Mouse (Mus musculus) embryonic facial prominence, embryonic 11.5 days (tissue): ENCODE measurements around the gene Slc29a2. TPM values are rescaled to one million over a fixed set of nuclear protein-coding genes. Genes with fewer than 3 reads are reported as not detected.

Source experiments
- ATAC-seq: fragments of 200-750 bp; cut with Nextera tagmentation; replicated peaks from 2 replicates; pipeline ENCODE4 v1.8.0; 2017; ENCODE audit warnings: low read depth; ENCODE audit not compliant: insufficient number of reproducible peaks, low FRiP score, low TSS enrichment
- DNase-seq: peaks from one replicate; pipeline ENCODE4 v3.0.0-alpha.2; 2015; ENCODE audit warnings: low spot score
- H3K27ac ChIP-seq: fragments of 300-500 bp; sonication (generic); replicated peaks from 2 replicates; pipeline ENCODE4 v1.5.1; 2014; ENCODE audit warnings: mild to moderate bottlenecking, low read depth, low read length, control low read depth
- H3K27me3 ChIP-seq: fragments of 300-500 bp; sonication (generic); 2 replicates; pipeline ENCODE4 v1.6.1; 2014; ENCODE audit warnings: mild to moderate bottlenecking, low read length, moderate library complexity, mixed read lengths; ENCODE audit not compliant: control insufficient read depth, insufficient read depth
- H3K36me3 ChIP-seq: fragments of 300-500 bp; sonication (generic); replicated peaks from 2 replicates; pipeline ENCODE4 v1.6.1; 2014; ENCODE audit warnings: low read depth, mild to moderate bottlenecking, low read length, moderate library complexity, mixed read lengths; ENCODE audit not compliant: control insufficient read depth, insufficient read depth
- H3K4me1 ChIP-seq: fragments of 300-500 bp; sonication (generic); 2 replicates; pipeline ENCODE4 v1.6.1; 2014; ENCODE audit warnings: low read length, mixed read lengths; ENCODE audit not compliant: control insufficient read depth, insufficient read depth
- H3K4me2 ChIP-seq: fragments of 300-500 bp; sonication (generic); 2 replicates; pipeline ENCODE4 v1.6.1; 2014; ENCODE audit warnings: low read depth, mild to moderate bottlenecking, control low read depth, low read length, moderate library complexity
- H3K4me3 ChIP-seq: fragments of 300-500 bp; sonication (generic); 2 replicates; pipeline ENCODE4 v1.5.1; 2014; ENCODE audit warnings: low read depth, low read length, control low read depth
- H3K9ac ChIP-seq: fragments of 300-500 bp; sonication (generic); replicated peaks from 2 replicates; pipeline ENCODE4 v1.6.1; 2014; ENCODE audit warnings: mild to moderate bottlenecking, control low read depth, low read length
- H3K9me3 ChIP-seq: fragments of 300-500 bp; sonication (generic); replicated peaks from 2 replicates; pipeline ENCODE4 v1.6.1; 2016; ENCODE audit warnings: mild to moderate bottlenecking, low read length, inconsistent platforms, mixed read lengths; ENCODE audit not compliant: control insufficient read depth
- whole genome bisulfite sequencing: fragments of 180-500 bp; shearing (Covaris S2); extraction: QIAGEN DNeasy Blood & Tissue Kit; methylation state at CpG from one replicate; pipeline ENCODE4 v1.1.7; 2014; 5-methylcytosine and 5-hydroxymethylcytosine counted together
- polyA plus RNA-seq: library from polyadenylated mRNA; unstranded; fragments of >200 nt; fragmentation: Nextera tagmentation; extraction: Ambion mirVana; gene quantifications from 2 replicates; pipeline ENCODE4 v1.2.1, GENCODE M21; 2014

The Slc29a2 gene
- polyA plus RNA-seq, 1 experiment from 2014 or later: 4.4 TPM

DNA sequence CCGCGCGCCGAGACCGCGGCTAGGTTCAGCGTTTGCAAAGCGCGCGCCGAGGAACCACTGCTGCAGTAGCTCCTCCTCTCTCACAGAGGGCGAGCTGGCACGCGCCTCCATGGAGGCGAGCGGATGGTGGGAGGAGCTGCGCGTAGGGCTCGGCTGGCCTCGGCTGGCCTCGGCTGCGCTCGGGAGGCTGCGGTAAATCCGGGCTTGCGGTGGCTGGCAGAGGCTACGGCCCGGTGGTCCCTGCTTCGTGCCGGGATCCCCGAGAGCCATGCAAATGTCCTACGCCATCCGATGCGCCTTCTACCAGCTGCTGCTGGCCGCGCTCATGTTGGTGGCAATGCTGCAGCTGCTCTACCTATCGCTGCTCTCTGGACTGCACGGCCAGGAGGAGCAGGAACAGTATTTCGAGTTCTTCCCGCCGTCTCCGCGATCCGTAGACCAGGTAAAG lies 15.1 kb downstream of the Slc29a2 start, which contains the start of the genes B4gat1 and AC124502.3:
TSS of gene B4gat1 (plus strand) at position 118 of the 448 bp plus-strand sequence.
TSS of gene AC124502.3 (plus strand) at position 183 of the 448 bp plus-strand sequence.
- Histone ChIP-seq H3K27ac (peak within 1 kb of the TSS; percentile 76), H3K9me3 (no peaks in the 10 kb centered on the region), H3K36me3 (no peaks in the 10 kb centered on the region), H3K4me2 (peak within 1 kb of the TSS; percentile 98), H3K4me1 (peaks cover 6% of the 10 kb centered on the region), H3K9ac (peak within 1 kb of the TSS; percentile 83), H3K27me3 (no peaks in the 10 kb centered on the region), H3K4me3 (peak within 1 kb of the TSS; percentile 72)
- DNase-seq (peak; percentile 95), ATAC-seq (peak; percentile 64)
- WGBS: under 1% methylated on average over 40 of the region's 44 CpGs

DNA sequence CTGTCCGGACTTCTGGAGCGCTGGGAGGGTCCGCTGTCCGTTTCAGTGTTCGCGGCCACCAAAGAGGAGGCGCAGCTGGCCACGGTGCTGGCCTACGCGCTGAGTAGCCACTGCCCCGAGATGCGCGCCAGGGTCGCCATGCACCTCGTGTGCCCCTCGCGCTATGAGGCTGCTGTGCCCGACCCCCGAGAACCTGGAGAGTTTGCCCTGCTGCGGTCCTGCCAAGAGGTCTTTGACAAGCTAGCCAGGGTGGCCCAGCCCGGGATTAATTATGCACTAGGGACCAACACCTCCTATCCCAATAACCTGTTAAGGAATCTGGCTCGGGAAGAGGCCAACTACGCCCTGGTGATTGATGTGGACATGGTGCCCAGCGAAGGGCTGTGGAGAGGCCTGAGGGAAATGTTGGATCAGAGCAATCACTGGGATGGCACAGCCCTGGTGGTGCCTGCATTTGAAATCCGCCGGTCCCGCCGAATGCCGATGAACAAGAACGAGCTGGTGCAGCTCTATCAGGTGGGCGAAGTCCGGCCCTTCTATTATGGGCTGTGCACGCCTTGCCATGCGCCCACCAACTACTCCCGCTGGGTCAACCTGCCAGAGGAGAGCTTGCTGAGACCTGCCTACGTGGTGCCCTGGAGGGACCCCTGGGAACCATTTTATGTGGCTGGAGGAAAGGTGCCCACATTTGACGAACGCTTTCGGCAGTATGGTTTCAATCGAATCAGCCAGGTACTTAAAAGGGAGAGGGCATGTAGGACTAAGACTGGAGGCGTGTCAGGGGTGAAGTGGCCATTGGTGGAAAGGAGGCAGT lies 15.8 kb downstream of the Slc29a2 start:
- Histone ChIP-seq H3K27me3 (no peaks in the 10 kb centered on the region), H3K4me2 (peak overlapping the region; percentile 98), H3K9ac (peak overlapping the region; percentile 83), H3K36me3 (no peaks in the 10 kb centered on the region), H3K9me3 (no peaks in the 10 kb centered on the region), H3K4me3 (peak overlapping the region; percentile 72), H3K27ac (no peak overlapping the region), H3K4me1 (peaks cover 6% of the 10 kb centered on the region)
- no peak for DNase-seq
- 12% methylated on average over 41 of the region's 41 CpGs for WGBS
- peak; percentile 21; the same call in 1 of the 2 replicates for ATAC-seq

DNA sequence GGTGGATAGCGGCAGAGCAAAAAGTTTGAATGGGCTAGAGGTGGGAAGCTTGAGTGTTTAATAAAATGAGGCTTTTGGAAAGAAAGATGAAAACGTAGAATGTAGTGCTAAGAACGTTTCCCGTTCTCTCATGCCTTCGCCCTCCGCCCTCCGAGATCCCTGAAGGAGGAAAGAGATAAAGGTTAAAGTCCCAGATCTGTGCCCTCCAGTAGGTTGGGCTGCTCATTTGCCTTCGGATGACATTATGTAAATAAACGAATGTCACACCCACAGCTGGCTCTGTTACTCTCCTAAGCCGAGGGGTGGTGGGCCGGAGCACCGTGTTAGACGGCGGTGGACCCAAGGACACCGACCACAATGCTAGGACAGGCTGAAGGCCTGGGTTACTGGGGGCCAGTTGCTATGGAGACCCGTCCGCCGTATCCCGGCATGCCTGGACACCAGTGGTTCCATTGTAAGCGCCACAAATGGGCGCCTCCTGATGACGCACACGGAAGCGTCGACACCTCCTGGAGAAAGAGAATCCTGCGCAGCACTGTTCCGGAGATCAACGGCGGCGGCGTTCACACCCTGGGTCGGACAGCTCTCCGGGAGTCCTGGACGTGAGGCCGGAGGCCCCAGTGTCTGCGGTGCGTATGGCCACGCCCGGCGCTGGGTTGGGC lies 17.3 kb downstream of the Slc29a2 start, which contains the start of gene Brms1:
TSS of gene Brms1 (plus strand) at position 493 of the 662 bp plus-strand sequence.
- peak within 1 kb of the TSS; percentile 86 for H3K4me3 ChIP-seq
- no peaks in the 10 kb centered on the region for H3K27me3 ChIP-seq
- H3K4me2 ChIP-seq: peak within 1 kb of the TSS; percentile 86
- H3K36me3 ChIP-seq: no peaks in the 10 kb centered on the region
- no peaks in the 10 kb centered on the region for H3K9me3 ChIP-seq
- H3K4me1 ChIP-seq: peaks cover 6% of the 10 kb centered on the region
- DNase-seq (peak; percentile 96), ATAC-seq (peak; percentile 78)
- 0 out of 2 replicates have a peak within 1 kb of the TSS, but pooled peaks have one; percentile 4 for H3K27ac ChIP-seq
- WGBS: 9% methylated on average over 40 of the region's 40 CpGs
- peak within 1 kb of the TSS; percentile 86 for H3K9ac ChIP-seq

DNA sequence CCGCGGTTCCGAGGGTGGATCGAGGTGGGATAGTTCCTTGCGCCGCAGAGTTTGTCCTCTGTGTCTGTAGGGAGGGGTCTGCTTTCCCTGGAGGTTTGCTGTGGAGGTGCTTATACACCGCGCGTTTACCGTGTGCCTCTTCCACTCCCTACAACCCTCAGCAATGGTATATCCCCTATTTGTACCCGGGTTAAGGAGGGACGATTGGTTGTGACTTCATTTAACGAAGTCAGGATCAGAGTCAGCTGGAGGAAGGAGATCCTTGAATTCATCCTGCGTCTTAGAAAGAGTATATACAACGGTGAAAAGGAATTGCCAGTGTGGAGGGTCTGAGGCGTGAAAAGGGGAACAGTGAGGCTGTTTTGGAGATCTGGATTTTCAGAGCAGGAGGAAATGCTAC lies 17.9 kb downstream of the Slc29a2 start:
- DNase-seq: no peak
- ATAC-seq: 0 out of 2 replicates have a peak, but pooled peaks have one; percentile 1
- 3% methylated on average over 16 of the region's 16 CpGs for WGBS
- H3K4me3 ChIP-seq: peak overlapping the region; percentile 86
- no peaks in the 10 kb centered on the region for H3K36me3 ChIP-seq
- H3K4me2 ChIP-seq: peak overlapping the region; percentile 86
- H3K9ac ChIP-seq: peak overlapping the region; percentile 86
- H3K9me3 ChIP-seq: no peaks in the 10 kb centered on the region
- H3K27ac ChIP-seq: 0 out of 2 replicates have a peak overlapping the region, but pooled peaks have one; percentile 4
- H3K4me1 ChIP-seq: peaks cover 6% of the 10 kb centered on the region
- no peaks in the 10 kb centered on the region for H3K27me3 ChIP-seq

DNA sequence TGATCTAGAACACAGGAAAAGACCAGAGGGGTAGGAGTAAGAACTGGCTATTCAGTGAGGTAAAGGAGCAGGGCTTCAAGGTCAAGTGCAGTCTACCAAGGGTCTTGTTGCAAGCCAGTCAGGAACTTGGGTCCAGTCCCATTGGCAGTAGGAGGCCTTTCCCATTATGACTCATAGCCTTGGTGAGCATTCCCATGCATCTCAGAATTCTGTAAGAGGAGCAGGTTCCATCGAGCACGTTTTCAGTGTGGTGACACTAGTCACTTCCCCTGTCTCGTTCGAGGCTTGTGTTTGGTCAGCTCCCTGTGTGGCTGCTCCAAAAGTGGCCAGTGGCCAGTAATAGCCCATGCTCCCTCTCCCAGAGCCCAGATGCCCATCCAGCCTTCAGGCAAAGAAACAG lies 21.9 kb downstream of the Slc29a2 start:
- H3K36me3 ChIP-seq: peaks cover 2% of the 10 kb centered on the region

DNA sequence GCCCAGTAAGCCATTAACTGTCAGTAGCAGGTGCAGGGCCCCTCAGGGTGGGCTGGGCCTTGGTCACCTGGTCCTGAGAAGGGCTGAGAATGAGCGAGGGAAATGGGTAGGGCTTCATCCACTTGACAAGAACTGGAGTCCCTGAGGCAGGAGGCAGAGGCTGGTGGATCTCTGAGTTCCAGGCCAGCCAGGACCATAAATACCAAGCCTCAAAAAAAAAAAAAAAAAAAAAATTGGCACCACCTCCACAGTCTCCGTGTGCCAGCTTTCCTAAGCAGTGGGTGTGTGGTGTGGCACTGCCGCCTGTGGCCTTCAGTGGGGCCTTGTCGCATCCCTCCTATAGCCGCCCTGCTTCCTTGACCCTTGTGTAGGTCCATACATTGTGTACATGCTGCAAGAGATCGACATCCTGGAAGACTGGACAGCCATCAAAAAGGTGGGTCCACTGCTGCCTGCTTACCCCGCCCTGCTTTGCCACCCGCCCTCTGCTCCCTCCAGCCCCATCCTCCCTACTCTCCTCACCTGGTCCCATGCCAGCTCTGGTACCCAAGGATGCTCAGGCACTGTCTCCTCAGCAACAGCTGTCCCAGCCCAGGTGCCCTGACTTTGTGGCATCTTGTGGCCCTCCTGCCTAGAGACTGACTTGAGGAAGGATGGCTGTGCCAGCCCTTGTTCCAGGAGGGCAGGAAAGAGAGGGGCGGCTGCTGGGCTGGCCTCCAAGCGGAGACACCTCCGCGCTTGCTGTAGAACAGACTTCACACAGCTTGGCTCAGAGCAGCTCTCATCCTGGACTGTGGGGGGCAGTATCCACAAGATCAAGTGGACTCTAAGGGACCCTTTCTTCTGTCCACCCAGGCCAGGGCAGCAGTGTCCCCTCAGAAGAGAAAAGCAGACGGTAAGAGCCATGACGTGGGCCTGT lies 24.7 kb downstream of the Slc29a2 start:
- Histone ChIP-seq H3K4me2 (no peak overlapping the region), H3K27ac (no peak overlapping the region), H3K9ac (no peak overlapping the region), H3K27me3 (peaks cover 20% of the 10 kb centered on the region), H3K36me3 (peaks cover 2% of the 10 kb centered on the region), H3K4me3 (no peak overlapping the region), H3K4me1 (peaks cover 3% of the 10 kb centered on the region), H3K9me3 (no peaks in the 10 kb centered on the region)
- DNase-seq (no peak), ATAC-seq (no peak)
- WGBS: 86% methylated on average over 14 of the region's 14 CpGs

More for the DNA sequence above, 21.9 kb downstream of the Slc29a2 start:
- H3K4me2 ChIP-seq: no peak overlapping the region
- H3K9me3 ChIP-seq: no peaks in the 10 kb centered on the region
- H3K4me1 ChIP-seq: peaks cover under 1% of the 10 kb centered on the region
- H3K27ac ChIP-seq: no peak overlapping the region
- ATAC-seq (no peak), DNase-seq (no peak)
- H3K4me3 ChIP-seq: no peak overlapping the region
- H3K27me3 ChIP-seq: no peaks in the 10 kb centered on the region
- H3K9ac ChIP-seq: no peak overlapping the region
- WGBS: 89% methylated on average over 4 of the region's 4 CpGs

DNA sequence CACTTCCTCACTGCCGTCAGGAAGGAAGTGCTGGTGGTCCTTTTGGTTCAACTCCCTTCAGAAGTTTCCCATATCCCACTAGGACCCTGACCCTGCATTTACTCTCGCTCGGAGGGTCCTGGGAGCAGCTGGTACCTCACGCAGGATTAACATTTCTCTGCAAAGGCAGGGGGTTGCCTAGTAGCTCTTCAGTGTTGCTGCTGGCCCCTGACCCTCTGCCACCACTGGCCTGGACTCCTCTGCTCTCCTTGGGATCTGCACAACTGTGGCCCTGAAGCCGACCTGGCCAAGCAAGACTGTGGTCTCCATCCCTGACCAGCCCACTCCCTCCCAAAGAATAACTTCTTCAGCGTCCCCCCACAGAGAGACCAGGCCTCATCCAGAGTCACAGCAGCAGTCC lies 25.7 kb downstream of the Slc29a2 start:
- DNase-seq (no peak), ATAC-seq (no peak)
- Histone ChIP-seq H3K4me1 (peaks cover 3% of the 10 kb centered on the region), H3K9ac (no peak overlapping the region), H3K36me3 (peaks cover 2% of the 10 kb centered on the region), H3K27me3 (peaks cover 23% of the 10 kb centered on the region), H3K27ac (no peak overlapping the region), H3K4me3 (no peak overlapping the region), H3K9me3 (no peaks in the 10 kb centered on the region), H3K4me2 (no peak overlapping the region)
- 74% methylated on average over 6 of the region's 6 CpGs for WGBS
